ENCODE assay signal across 10 mouse cellular contexts in the genomic region with DNA sequence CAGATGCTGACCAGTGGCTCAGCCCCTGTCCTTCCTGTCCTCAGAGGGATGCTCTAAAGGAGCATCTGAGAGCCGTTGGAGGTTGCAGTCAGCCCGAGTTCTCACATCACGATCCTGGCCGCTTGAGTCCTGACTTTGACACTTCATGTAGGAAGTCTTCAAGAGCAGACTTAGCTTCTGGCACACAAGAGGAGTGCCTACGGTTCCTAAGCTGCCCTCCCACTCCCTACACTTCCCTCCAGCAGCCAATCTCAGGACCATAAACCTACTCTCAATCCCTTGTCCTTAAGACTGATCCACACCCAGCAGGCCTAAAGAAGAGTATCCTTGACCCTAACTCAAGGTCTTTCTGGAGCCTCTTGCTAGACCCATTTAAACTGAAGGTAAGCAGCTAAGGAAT. TPM values are rescaled to one million over a fixed set of nuclear protein-coding genes. Genes with fewer than 3 reads are reported as not detected.
DNase-seq lines count a peak whose midpoint lies in the region; ATAC-seq and TF ChIP-seq lines count a peak whose summit lies in the region.
"Had no signal": no experiment of that assay in that cellular context is flagged by ENCODE, and none has a peak within 500 bp of the region (broad histone marks: within the 10 kb centered on the region; RNA-seq: fewer than 3 reads in every experiment).

No protein-coding gene starts in this region.

- ATAC-seq in kidney, embryonic 16.5 days (ENCODE audit: low FRiP score, low TSS enrichment): no peak
- no peak for ATAC-seq in midbrain, postnatal 0 days (ENCODE audit: low FRiP score)

- DNase-seq in adrenal gland, adult 2 months: peak; percentile 57
- DNase-seq in adrenal gland, adult 8-10 months: no peak
- peak; percentile 82 for DNase-seq in kidney, adult 2 months
- DNase-seq in urinary bladder, postnatal 36 days (ENCODE audit: low spot score in 2 of 2): peak; percentile 21 to 32
- DNase-seq in urinary bladder, adult 2 months (ENCODE audit: low spot score): no peak
- peak; percentile 43 for DNase-seq in thymus, postnatal 4 days
- DNase-seq in midbrain, postnatal 0 days (ENCODE audit: low spot score): no peak

- no peak overlapping the region for H3K4me3 ChIP-seq in kidney, adult 2 months (ENCODE audit: insufficient read depth, low read depth, low read length)
- H3K4me3 ChIP-seq in kidney, embryonic 16.5 days (ENCODE audit: low read length): no peak overlapping the region
- H3K4me3 ChIP-seq in midbrain, postnatal 0 days (ENCODE audit: low read depth, low read length): no peak overlapping the region
- H3K4me3 ChIP-seq: hindbrain, embryonic 12.5 days; neural tube, embryonic 13.5 days had no signal

- no peak overlapping the region for H3K27ac ChIP-seq in kidney, adult 2 months (ENCODE audit: insufficient read depth, low read depth, low read length)
- no peak overlapping the region for H3K27ac ChIP-seq in kidney, embryonic 16.5 days (ENCODE audit: low read length)
- H3K27ac ChIP-seq in midbrain, postnatal 0 days (ENCODE audit: low read depth, low read length): no peak overlapping the region
- H3K27ac ChIP-seq: hindbrain, embryonic 12.5 days; neural tube, embryonic 13.5 days had no signal

- no peaks in the 10 kb centered on the region for H3K27me3 ChIP-seq in kidney, adult 2 months (replicated peaks; ENCODE audit: control insufficient read depth, insufficient read depth, low read length)
- no peaks in the 10 kb centered on the region for H3K27me3 ChIP-seq in kidney, embryonic 16.5 days (ENCODE audit: insufficient read depth, low read length)
- H3K27me3 ChIP-seq in midbrain, postnatal 0 days (ENCODE audit: insufficient read depth, low read length): no peaks in the 10 kb centered on the region
- H3K27me3 ChIP-seq: hindbrain, embryonic 12.5 days; neural tube, embryonic 13.5 days had no signal

- no peaks in the 10 kb centered on the region for H3K9me3 ChIP-seq in kidney, embryonic 16.5 days (ENCODE audit: low read length)
- H3K9me3 ChIP-seq in midbrain, postnatal 0 days (ENCODE audit: low read length): no peaks in the 10 kb centered on the region
- H3K9me3 ChIP-seq: hindbrain, embryonic 12.5 days; neural tube, embryonic 13.5 days had no signal

- TF ChIP-seq POLR2A in kidney, adult 2 months (IDR thresholded peaks at IDR 0.05; ENCODE audit: low read depth, low read length): no peak

- peaks cover 18% of the 10 kb centered on the region for H3K4me1 ChIP-seq in kidney, adult 2 months (ENCODE audit: control insufficient read depth, insufficient read depth, low read length)
- H3K4me1 ChIP-seq in kidney, embryonic 16.5 days (ENCODE audit: insufficient read depth, low read length): peaks cover 24% of the 10 kb centered on the region
- H3K4me1 ChIP-seq in midbrain, postnatal 0 days (ENCODE audit: insufficient read depth, low read length): no peaks in the 10 kb centered on the region
- H3K4me1 ChIP-seq: hindbrain, embryonic 12.5 days had no signal

- 81% methylated on average over 5 of the region's 5 CpGs for WGBS in kidney, adult 2 months
- 79% methylated on average over 5 of the region's 5 CpGs for WGBS in kidney, embryonic 16.5 days
- 82% methylated on average over 5 of the region's 5 CpGs for WGBS in midbrain, postnatal 0 days

- no peak overlapping the region for H3K4me2 ChIP-seq in kidney, embryonic 16.5 days (replicated peaks; ENCODE audit: low read depth, low read length)
- no peak overlapping the region for H3K4me2 ChIP-seq in midbrain, postnatal 0 days (ENCODE audit: low read depth, low read length, poor library complexity, severe bottlenecking)
- H3K4me2 ChIP-seq: hindbrain, embryonic 12.5 days; neural tube, embryonic 13.5 days had no signal

- no peak overlapping the region for H3K9ac ChIP-seq in kidney, embryonic 16.5 days (replicated peaks; ENCODE audit: low read length)
- H3K9ac ChIP-seq in midbrain, postnatal 0 days (replicated peaks; ENCODE audit: low read length, poor library complexity, severe bottlenecking): no peak overlapping the region
- H3K9ac ChIP-seq: hindbrain, embryonic 12.5 days; neural tube, embryonic 13.5 days had no signal

- H3K36me3 ChIP-seq in kidney, adult 2 months (ENCODE audit: control insufficient read depth, insufficient read depth, low read length): no peaks in the 10 kb centered on the region
- H3K36me3 ChIP-seq in kidney, embryonic 16.5 days (ENCODE audit: insufficient read depth, low read length): no peaks in the 10 kb centered on the region
- peaks cover 6% of the 10 kb centered on the region; the same call in 1 of the 2 replicates for H3K36me3 ChIP-seq in midbrain, postnatal 0 days (ENCODE audit: insufficient read depth, low read length)

- no peak for TF ChIP-seq CTCF in kidney, adult 2 months (conservative IDR thresholded peaks at IDR 0.05; ENCODE audit: insufficient read depth, insufficient read length, low read depth, low read length)
- no peak for TF ChIP-seq CTCF in midbrain, postnatal 0 days (IDR thresholded peaks at IDR 0.05)

RNA-seq across cellular contexts. Expression of gene Srl, which starts 45.8 kb away (rescaled TPM):
- 10 to 100 TPM in 1 of 2 experiments, 1 to 10 TPM in 1; 6.8 to 13.2 TPM for total RNA-seq in adrenal gland, adult 2 months (2021)
- polyA plus RNA-seq in adrenal gland, adult 2 months (2012; rRNA removed): 0.35 and 0.57 TPM in 2 replicates
- 10 to 100 TPM in 1 of 4 experiments, 1 to 10 TPM in 3; 5.5 to 10.2 (median 5.9) TPM for total RNA-seq in adrenal gland, adult 8-10 months (2022)
- polyA plus RNA-seq in kidney, adult 2 months (2012; rRNA removed): 3.1 and 6.9 TPM in 2 replicates
- polyA plus RNA-seq in kidney, embryonic 16.5 days (2015; fragmentation: Nextera tagmentation; extraction: Ambion mirVana): 18.2 and 19.2 TPM in 2 replicates
- 18.8 and 25.7 TPM in 2 replicates for polyA plus RNA-seq in urinary bladder, adult 2 months (2012; rRNA removed)
- total RNA-seq in midbrain, postnatal 0 days (2014; rRNA removed): 34.4 and 59.9 TPM in 2 replicates
- 11.3 and 11.6 TPM in 2 replicates for polyA plus RNA-seq in midbrain, postnatal 0 days (2015; fragmentation: Nextera tagmentation; extraction: Ambion mirVana)

Comparison
In these comparisons a context has a peak if more than half of its experiments do, and no peak if none do; other contexts are left out.
1. DNase-seq: peak in adrenal gland, adult 2 months (single experiment), kidney, adult 2 months (single experiment), urinary bladder, postnatal 36 days (2 of 2) and thymus, postnatal 4 days (single experiment); none in adrenal gland, adult 8-10 months (single experiment), urinary bladder, adult 2 months (single experiment) and midbrain, postnatal 0 days (single experiment).